Mouse (Mus musculus) forelimb bud, embryonic 11.5 days (tissue): ENCODE results near the gene Pik3r6.

Source experiments
- DNase-seq: peaks from one replicate; pipeline ENCODE4 v3.0.0-alpha.2; 2012; ENCODE audit warnings: low read depth, low spot score

Gene Pik3r6

DNA sequence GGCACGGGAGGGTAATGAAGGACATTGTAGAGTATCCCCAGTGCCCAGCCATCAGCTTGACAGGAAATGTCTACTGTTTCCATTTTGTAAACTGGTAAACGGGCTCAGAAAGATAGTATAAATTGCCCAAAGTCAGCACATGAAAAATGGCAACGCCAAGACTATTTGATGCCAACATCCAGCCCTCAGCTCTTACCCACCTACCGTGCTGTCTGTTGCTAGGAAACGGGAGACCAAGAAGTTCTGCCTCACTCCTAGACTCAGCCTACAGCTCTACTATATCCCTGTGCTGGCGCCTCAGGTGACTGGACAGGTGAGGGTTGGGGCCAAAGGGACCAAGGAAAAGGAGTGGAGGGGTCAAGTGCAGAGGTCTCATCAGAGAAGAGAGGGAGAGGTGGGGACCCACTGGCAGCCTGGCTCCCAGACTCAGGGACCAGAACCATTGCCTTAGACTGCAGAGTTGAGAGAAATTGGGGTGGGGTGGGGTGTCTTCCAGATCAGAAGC, 31.2 kb downstream of the Pik3r6 start:
- no peak for DNase-seq

- DNase-seq: no peak
Observed at GRCm38 (mm10) chr11:68536026-68536425, 33.2 kb downstream of the Pik3r6 start.

DNA sequence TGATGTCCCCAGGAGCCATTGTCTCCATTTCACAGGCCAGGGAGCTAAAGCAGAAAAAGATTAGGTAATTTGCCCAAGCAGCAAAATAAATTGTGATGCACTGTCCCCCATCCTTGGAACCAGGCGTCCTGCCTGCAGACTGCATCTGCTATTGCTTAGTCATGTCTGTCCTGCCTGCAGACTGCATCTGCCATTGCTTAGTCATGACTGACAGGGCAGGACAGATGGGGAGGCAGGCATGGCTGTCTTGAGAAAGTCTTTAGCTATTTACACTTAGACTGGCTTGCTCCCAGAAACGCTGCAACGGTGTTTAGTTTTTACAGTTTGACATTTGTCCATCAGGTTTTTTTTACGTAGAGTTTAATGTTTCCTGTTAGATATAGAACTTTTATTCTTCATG, 33.6 kb downstream of the Pik3r6 start:
- DNase-seq: no peak

GRCm38 (mm10) chr11:68539621-68540020, 36.8 kb downstream of the Pik3r6 start:
- DNase-seq: no peak

DNA sequence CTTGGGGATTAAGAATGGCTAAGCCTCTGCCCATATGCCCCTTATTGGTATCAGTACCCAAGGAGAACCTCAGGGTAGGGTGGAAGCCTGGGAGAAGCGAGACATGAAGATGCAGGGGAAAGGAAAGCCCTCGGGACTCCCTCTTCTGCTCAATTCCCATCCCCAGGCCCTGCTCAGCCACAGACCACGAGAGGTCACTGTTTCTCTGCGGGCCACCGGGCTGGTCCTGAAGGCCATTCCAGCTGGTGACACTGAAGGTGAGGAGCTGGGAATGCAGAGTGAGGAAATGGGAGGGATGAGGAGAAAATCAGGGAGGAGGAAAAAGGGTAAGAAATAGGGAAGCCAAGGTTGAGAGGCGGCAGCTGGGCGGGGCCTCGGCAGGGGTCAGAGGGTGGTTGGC, 41.7 kb downstream of the Pik3r6 start:
- peak; percentile 34 for DNase-seq

DNA sequence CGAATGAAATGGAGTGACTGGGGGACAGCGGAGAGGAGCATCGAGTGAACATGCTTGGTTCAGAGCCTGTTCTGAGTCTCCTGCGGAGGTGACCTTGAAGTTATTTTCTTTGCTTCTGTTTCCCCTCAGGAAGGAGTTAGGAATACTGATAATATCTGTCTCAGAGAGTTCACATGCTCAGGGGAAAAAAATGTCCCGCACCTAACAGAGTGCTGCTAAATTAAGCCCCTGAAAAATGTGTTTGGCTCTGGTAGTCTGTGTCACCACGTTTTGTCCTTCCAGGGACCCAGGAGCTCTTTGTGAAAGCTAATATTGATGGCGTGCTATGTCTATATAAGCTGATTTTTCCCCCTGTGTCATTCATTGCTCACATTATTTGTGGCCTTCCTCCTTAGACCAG, 42.4 kb downstream of the Pik3r6 start:
- no peak for DNase-seq

DNA sequence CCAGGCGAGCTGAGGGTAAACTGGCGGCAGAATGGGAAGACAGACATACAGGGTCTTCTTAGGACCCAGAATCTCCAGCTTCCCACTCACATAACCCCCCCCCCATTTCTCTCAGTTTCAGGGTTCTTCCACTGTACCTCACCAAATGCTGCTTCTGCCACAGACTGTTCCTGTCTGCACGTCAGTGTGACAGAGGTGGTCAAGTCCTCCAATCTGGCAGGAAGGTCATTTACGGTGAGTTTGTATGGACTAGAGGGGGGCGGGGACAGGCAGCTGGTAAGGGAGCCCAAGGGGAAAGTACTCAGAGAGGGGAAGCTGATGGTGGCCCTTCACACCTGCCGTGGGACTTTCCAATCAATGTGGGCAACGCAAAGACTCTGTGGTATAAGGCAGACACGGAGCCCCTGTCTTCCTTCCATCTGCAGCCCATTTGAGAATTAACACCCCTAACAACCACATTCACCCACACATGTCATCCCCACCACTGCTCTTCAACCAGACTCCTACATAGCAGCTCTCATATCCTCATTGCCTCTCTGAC, 42.9 kb downstream of the Pik3r6 start:
- DNase-seq: no peak

DNA sequence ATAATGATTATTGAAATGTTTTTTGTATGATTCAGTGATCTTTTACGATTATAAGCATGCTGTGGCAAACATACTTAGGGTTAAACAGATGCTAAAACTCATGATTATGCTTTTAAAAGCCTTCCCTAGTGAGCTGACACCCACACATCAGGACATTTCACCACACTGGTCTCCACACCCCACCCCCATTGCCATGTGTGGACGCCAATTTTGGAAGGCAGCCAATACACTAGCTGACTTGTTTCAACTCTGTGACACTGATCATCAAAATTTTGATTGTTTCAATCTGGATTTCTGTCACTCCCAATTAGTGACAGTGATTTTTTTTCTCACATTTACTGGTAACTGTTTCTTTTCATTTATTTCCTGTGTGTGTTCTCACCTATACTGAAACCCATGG, 44.7 kb downstream of the Pik3r6 start:
- no peak for DNase-seq

GRCm38 (mm10) chr11:68549597-68549996, 46.8 kb downstream of the Pik3r6 start:
- DNase-seq: no peak

- DNase-seq: no peak
Observed at GRCm38 (mm10) chr11:68550358-68550757, 47.5 kb downstream of the Pik3r6 start.

GRCm38 (mm10) chr11:68553981-68554471, 51.2 kb downstream of the Pik3r6 start:
- no peak for DNase-seq

- DNase-seq: no peak
Observed at GRCm38 (mm10) chr11:68555918-68556584, 53.2 kb downstream of the Pik3r6 start, which contains the start of gene Mfsd6l. TSS of gene Mfsd6l (plus strand) at chr11:68556186.

DNA sequence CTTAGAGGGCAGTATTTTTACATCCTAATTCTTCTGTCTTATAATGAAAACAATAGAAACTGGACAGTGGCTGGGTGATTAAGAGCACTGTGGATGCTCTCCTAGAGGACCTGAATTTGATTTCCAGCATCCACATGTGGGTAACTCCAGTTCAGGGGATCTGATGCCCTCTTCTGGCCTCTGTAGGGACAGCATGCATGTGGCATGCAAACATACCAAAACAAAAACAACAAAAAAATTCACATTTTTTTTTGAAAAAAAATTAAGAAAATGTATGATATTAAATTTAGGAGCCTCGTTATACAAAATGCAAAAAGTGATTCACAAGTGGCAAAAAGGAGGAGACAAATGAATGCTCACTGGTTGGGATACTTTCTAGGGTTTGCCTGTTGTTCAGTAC, 56.7 kb downstream of the Pik3r6 start:
- DNase-seq: no peak

- DNase-seq: no peak
Observed at GRCm38 (mm10) chr11:68561957-68562950, 59.4 kb downstream of the Pik3r6 start.

- no peak for DNase-seq
Observed at GRCm38 (mm10) chr11:68564356-68565031, 61.7 kb downstream of the Pik3r6 start.

- no peak for DNase-seq
Observed at GRCm38 (mm10) chr11:68565032-68565429, 62.2 kb downstream of the Pik3r6 start.

DNA sequence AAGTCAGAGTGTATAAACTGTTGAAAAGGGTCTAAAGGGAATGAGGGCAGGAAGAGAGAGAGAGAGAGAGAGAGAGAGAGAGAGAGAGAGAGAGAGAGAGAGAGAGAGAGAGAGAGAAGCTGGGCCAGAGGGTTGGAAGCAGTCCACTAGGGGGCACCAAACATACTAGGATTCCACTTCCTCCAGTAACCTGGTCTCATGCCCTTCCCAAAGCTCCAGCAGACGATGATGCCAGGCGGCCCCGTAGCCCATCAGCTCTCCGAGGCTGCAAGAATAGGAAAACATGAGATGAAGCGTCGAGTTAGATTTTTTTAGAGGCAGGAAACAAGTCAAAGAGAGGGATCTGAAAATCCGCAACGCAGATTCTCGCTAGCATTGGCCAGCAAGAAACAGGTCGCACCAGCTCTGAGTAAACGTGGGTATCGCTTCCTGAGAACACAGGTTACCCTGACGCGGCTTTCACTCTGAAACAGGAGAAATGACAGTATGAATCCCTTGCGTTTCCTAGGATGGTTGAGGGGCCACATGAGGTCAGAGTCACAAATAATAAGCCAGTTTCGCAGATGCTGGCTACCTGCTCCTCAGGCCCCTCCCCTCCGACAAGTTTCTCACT, 63.7 kb downstream of the Pik3r6 start:
- DNase-seq: peak; percentile 90

- no peak for DNase-seq
Observed at GRCm38 (mm10) chr11:68570861-68571260, 68.0 kb downstream of the Pik3r6 start.

- no peak for DNase-seq
Observed at GRCm38 (mm10) chr11:68577076-68577475, 74.3 kb downstream of the Pik3r6 start.

GRCm38 (mm10) chr11:68579462-68579881, 76.7 kb downstream of the Pik3r6 start:
- DNase-seq: no peak

DNA sequence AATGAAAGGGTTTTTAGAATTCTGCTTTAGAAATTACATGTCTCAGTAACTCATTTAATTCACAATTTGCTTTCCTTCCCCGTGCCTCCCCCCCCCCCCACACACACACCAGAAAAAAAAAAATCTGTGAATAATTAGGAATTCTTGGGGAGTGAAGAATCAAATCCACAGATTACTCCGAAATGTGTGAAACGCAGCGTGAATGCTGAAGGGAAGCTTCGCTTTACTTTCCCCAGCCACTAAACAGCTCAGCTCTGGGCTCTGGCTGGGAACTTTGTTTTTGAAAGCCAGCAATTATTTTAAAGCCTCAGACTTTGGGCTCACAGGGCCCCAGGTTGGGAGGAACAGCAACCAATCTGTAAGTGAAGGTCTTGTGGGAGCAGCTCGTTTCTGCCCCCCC, 77.7 kb downstream of the Pik3r6 start:
- no peak for DNase-seq
